Mouse (Mus musculus): ENCODE data around the gene Dad1. TPM values are rescaled to one million over a fixed set of nuclear protein-coding genes. Genes with fewer than 3 reads are reported as not detected.

Dad1 gene
- total RNA-seq, 2 experiments from 2014 or later, result 65.7 to 66.8 TPM

DNA sequence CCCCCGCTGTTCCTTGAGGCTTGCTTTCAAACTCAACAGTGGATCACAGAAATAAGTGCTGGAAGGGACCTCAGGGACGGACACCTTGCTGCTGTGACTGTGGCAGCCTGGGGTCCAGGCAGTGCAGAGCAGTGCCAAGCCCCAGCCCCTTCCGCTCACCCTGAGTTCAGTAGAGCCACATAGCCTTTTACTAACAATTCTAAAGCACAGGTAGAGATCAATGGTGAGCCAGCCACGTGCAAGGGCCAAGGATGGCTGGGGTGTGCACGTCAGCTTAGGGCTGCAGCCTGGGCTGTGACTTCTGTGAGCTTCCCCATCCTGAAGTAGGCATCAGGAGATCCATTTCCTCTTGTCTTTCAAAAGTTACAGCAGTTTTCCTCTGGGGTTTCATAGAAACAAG lies 42.1 kb downstream of the Dad1 start:
- intact Hi-C loops (cut with DNase I), result no loop called here
- no peak for DNase-seq

DNA sequence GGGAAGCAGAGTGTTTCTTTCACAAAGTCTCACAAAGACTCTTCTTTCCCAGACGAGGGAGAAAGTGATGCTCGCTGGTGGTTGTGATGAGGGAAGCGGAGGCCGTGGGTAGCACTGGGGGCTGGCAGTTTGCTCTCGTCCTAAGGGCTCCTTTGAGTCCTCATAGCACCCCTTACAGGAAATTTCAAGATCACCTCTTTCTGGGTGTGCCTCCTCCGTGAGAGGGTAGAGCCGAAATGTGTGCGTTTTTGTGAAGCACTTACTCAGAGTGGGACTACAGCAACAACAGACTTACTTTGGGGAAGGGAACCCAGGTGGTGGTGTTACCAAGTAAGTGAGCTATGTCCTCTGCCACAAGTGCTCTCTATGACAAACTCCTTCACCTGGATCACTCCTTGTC lies 42.7 kb downstream of the Dad1 start:
- no peak for DNase-seq
- intact Hi-C loops (cut with DNase I), result no loop called here

DNA sequence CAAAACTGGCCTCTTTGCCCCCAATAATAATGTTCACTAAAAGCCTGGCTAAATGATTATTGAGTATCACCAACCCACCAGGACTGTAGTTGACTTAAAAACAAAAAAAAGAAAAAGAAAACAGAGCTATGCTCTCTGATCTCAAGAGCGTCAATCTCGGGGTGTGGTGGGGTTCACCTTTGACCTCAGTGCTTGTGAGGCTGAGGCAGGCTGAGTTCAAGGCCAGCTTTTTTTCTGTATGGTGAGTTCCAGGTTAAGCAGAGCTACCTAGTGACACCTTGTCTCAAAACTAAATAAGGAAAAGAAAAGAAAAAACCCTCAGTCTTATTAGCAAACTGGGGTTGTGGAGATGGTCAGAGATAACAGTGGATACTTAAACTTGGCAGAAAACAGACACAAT lies 43.5 kb downstream of the Dad1 start:
- no peak for DNase-seq
- intact Hi-C loops (cut with DNase I), result no loop called here

DNA sequence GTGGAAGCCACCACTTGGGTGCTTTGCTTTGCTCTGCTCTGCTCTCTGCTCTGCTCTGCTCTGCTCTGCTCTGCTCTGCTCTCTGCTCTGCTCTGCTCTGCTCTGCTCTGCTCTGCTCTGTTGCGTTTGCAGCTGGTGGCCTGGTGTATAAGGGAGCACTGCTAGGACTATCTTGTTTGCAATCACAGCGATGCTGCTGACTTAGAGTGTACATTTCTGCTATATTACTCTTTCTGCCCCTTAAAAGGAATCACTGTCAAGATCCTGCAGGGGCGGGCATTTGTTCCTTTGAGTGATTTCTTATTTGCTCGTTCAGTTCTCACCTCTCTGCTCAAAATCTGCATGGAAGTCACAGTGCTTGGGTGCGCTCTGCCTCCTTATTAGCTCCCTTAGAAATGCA lies 44.0 kb downstream of the Dad1 start:
- no peak for DNase-seq
- intact Hi-C loops (cut with DNase I), result no loop called here

DNA sequence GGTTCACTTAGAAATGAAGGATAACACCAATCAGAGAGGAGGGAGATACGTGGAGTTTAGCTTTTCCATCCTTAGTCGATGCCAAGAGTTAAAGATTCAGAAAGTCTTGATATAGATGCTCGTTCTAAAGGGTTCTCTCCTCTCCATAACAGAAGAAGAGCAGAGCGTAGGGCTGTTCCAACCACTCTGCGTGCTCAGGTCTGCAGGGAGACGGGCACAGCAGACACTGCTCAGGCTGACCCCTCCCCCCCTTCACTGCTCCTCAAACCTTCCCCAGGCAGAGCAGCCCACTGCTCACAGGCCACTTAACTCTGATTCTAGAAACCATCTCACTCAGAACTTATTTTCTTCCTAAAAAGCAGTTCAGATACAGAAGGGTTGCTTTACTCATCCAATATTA lies 45.2 kb downstream of the Dad1 start:
- intact Hi-C loops (cut with DNase I), result no loop called here
- DNase-seq, result no peak

DNA sequence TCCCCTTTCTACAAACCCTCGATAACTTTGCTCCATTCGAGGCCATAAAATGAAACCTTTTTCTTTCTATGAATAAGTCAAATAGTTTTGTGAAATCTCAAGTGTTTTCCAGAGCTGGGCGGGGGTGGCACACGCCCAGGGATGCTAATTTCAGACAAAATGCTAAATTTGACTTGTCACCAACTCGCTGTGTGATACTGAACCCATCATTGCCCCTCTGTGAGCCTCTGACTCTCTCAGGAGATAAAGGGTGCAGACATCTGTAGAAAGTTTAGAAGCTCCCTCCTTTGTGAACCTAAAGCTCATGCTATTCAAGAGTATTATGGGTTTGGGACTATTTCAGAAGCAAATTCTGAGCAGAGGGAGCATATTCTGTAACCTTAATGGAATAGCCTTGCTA lies 46.0 kb downstream of the Dad1 start:
- DNase-seq, result no peak
- intact Hi-C loops (cut with DNase I), result no loop called here

DNA sequence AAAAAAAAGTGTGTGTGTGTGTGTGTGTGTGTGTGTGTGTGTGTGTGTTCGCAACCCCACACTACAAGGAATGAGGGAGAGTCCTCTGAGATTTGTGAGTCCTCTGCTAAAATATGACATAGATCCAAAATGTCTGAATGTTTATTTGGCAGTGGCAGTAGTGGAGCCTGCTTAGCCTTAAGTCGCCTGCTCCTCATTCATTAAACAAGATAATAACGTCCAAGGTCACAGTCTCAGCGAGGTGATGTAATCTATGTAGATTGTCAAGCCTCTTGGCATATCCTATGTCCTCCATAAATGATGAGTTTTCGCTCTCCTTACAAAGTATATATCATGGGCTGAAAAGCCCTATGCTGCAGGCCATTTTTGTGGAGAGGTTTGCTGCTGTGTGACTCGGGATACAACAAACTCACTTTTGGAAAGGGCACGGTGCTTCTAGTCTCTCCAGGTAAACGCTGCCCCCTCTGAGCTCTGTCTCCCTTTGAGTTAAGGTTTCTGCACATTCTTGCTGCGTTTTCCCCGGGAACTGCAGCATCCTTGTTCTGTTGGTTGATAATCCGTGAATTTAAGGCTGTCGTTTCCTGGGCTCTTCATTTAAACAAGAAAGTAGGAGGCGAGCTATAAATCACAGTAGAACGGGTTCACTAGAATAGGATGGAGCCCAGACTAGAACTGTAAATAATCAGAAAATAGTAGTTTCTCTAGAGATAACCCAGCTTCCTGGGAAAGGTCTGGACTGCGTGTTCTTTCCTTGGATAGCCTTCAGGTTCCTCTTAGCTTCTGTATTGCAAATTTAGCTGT lies 47.0 kb downstream of the Dad1 start:
- intact Hi-C loops (cut with DNase I), result no loop called here
- DNase-seq, result no peak

DNA sequence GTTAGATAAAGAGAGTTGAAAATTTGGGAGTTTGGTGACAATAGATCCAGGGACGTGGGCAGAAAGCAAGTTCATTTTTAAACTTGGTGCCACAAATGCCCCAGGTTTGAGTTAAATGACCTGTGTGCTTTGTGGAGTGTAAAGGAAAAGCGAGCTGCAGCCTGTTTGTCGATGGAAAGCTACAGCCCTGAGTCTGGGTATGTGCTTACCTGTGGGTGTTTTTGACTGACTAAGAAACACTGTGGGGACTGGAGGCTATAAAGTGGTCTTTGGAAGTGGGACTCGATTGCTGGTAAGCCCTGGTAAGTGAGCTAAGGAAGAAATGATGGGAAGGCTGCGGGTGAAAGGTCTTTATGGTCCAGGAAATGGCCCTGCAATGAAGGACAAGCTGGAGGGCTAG lies 47.6 kb downstream of the Dad1 start:
- DNase-seq, result no peak
- intact Hi-C loops (cut with DNase I), result no loop called here

DNA sequence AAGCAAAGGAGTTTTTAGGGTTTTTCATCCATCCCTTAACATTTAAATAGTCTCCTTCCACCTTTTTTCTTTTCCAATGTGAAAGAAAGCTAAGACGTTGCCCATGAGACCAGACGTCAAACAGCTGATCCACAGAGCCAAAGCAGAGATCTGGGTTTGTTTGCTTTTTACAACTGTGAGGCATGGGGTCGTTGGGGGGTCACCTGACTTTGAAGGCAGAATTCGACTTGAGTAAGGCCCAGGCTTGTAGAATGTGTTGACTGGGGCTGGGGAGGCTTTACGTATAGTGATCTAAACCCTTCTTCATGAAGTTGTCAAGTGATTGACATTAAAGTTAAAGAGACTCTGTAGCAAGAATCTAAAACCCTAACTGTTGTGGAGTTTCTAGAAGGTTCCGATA lies 48.0 kb downstream of the Dad1 start:
- DNase-seq, result no peak

DNA sequence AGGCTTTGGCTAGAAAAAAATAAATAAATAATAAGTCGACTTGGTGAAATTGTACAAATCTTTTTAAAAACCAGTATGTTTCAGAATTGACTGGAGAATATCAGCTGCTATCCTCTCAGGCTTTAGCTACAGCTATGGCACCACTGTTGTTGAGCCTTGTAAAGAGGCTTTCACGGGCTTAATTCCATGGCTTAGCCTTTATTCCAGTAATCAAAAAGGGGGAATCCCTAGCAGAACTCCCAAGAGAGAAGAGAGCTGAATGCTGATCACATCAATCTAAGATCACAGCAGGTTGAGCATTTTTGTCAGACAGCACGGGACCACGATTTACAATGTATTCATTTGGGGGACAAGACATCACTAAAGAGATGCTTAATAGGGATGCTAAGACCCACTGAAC lies 49.1 kb downstream of the Dad1 start:
- intact Hi-C loops (cut with DNase I), result no loop called here
- no peak for DNase-seq

More for the DNA sequence above, 48.0 kb downstream of the Dad1 start:
- intact Hi-C loops (cut with DNase I), result no loop called here

DNA sequence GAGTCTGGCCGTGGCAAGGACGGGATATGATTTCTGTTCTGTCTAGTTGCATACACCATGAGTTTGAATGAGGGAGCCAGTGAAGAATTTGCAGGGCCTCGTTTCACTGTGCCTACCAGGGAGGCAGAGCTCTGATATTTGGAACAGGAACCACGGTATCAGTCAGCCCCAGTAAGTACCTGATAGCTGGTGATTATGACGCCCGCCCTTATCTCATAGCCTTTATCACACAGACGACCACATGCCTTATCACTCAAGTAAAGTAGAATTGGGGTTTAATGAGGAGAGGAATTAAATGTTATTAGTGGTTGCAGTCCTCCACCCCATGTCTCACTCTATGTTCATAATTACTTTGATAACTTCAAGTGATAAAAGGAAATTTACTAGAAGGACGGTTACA lies 49.6 kb downstream of the Dad1 start:
- intact Hi-C loops (cut with DNase I), result no loop called here

DNA sequence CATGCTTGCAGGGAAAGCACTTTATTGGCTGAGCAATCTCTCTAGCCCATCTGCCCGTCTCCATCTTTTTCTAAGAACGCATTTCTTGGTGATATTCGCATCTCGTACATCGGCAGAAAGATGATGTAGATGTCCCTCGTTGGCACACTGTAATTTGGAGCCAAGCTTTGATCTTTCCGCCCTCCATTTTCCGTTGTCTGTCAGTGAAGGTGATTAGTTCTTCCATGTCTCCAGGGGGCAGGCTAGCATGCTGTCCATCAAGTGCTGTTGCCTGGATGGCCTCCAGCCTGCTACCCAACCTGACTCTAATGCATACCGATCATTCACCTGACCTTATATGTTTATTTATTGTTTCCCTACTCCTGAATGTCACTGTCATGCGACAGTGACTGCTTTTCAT lies 50.1 kb downstream of the Dad1 start:
- no peak for DNase-seq

More for the DNA sequence above, 49.6 kb downstream of the Dad1 start:
- DNase-seq, result no peak

DNA sequence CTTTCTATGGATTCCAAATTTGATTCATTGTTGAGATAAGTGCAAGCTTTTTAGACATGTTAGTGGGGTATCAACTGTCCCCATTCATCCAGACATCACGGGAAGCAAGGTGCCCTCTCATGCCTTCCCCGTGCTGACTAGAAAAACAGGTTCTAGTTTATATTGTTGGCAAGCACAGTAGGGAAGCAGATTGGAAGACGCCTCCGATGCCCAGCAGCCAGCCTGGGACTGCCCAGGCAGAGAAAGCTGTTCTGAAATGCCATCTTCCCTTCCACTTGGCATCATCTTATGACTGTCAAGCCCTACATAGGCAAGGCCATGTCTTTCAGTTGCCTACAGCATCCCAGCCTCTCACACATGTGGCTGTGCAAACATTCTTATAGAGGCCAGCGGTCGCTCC lies 50.7 kb downstream of the Dad1 start:
- no peak for DNase-seq
- intact Hi-C loops (cut with DNase I), result no loop called here

More for the DNA sequence above, 50.1 kb downstream of the Dad1 start:
- intact Hi-C loops (cut with DNase I), result no loop called here

DNA sequence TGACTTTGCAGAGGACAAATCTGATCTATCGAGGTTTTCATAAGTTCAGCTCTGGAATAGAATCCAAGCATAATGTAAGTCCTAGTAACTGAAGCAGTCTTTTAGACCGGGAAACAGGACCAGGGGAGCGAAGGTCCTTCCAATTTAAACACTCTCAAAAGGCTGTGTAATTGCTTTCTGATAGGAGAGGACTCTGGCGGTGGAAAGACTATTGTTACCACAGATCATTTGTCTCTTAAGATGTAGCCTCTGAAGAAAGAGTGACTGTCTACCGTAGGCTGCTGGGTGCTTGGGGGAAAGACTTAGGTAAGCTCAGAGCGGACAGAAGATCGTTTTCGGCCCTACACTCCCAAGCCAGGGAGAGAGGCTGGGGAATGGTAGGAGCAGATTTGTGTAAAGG lies 53.5 kb downstream of the Dad1 start:
- intact Hi-C loops (cut with DNase I), result no loop called here

DNA sequence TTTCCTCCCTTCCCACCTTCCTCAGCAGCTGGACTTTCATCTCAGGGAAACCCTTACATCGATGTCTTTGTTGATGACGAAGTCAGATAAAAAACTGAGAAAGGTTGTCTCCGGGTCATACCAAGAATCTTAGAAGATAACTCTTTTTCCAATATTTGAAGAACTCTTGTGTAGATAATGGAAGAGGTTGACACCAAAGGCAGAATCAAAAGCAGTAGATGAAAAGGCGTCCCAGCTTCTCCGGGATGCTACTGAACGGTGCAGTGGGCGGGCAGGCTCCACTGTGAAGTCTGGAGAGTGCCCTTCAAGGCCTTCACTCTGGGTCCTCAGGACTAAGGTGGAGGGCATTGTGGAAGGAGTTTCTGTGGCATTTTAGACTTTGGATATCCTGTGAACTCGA lies 54.2 kb downstream of the Dad1 start:
- no peak for DNase-seq
- intact Hi-C loops (cut with DNase I), result no loop called here

More for the DNA sequence above, 53.5 kb downstream of the Dad1 start:
- DNase-seq, result no peak

DNA sequence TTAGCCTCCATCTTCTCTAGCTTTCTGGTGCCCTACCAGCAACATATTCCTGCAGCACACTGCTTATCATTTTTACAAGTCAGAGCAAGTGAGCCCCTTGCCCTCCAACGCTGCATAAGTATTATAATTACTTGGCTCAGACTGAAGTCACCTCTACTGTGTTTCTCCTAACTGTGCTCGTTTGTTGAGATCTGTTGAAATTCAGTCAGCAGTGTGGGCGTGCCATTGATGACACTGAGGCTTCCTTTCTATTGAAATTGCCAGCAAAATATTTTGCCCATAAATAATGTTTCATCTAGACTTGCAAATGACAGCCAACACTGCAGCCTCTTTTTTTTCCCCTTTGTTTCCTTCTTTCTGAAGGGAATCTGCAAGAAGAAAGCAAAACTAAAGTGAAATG lies 56.2 kb downstream of the Dad1 start:
- intact Hi-C loops (cut with DNase I), result no loop called here
- DNase-seq, result no peak

DNA sequence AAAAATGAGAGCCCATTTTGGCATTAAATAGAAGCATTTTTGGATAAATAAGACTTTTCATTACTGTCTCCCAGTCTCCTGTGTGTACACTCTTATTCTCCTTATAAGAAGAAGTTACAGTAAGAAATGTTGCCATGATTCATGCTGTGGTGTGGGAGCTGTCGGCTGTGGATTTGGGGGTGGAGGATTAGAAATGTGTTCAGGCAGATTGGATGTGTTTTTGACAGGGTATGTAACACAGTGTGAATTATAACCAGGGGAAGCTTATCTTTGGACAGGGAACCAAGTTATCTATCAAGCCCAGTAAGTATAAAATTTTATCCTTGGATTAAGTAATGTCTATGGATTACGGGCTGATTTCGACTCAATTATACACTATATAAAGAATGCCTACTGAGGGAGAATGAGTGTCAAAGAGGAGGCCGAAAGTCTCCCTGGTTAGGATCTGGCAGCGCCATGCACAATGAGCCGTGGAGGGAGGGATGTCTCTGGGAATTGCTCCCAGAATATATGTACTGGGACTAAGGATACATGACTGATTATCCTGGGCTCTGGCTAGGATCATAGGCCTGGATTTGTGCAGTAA lies 58.0 kb downstream of the Dad1 start:
- intact Hi-C loops (cut with DNase I), result no loop called here
- no peak for DNase-seq

DNA sequence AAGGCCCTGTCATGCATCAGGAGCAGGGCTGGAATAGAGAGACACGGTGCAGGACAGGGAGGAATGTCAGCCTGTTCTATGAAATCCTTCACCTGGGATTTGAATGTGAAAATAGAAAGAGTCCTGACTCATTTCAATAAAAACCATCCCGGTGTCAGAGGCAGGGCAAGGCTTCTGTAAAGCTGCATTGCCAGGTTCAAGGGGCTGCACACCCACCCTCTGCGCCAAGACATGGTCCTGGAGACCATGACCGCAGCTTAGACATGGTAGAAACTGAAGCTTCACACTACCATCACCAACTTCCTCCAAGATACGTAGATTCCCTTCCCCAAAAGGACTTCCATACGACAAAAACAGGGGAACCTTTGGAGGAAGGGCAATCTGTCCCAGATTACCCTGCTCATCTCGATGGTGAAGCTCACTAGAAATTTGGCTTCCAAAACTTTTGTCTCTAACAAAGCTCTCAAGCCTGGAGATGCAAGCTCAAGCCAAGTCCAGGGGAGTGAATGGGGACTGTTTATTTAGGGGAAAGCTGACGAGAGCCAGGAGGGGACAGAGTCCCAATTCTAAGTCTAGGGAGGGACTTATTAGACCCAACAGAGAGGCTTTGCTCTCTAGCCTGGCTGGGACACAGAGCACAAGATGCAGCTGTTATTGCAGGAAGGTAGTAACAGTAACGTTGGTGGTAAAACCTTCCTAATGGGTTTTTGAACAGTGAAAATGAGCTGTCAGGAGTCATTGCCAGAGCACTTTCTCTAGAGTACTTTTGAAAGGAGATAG lies 60.4 kb downstream of the Dad1 start:
- intact Hi-C loops (cut with DNase I), result no loop called here
- DNase-seq, result no peak

DNA sequence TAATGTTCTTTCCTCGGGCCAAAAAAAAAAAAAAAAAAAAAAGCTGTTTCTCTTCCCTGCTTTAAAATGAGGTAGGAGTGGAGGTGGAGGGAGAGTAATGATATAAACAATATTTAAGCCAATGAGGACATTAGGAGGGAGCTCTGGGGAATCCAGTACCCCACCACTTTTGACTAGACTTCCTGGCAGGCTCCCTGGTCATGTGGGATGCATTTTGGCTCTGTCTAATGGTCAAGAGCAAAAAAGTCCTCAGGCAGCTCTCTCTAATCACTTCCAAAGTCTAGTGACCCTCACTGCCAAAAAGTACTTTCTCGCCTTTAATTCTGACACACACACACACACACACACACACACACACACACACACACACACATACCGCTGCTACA lies 61.4 kb downstream of the Dad1 start:
- DNase-seq, result no peak

DNA sequence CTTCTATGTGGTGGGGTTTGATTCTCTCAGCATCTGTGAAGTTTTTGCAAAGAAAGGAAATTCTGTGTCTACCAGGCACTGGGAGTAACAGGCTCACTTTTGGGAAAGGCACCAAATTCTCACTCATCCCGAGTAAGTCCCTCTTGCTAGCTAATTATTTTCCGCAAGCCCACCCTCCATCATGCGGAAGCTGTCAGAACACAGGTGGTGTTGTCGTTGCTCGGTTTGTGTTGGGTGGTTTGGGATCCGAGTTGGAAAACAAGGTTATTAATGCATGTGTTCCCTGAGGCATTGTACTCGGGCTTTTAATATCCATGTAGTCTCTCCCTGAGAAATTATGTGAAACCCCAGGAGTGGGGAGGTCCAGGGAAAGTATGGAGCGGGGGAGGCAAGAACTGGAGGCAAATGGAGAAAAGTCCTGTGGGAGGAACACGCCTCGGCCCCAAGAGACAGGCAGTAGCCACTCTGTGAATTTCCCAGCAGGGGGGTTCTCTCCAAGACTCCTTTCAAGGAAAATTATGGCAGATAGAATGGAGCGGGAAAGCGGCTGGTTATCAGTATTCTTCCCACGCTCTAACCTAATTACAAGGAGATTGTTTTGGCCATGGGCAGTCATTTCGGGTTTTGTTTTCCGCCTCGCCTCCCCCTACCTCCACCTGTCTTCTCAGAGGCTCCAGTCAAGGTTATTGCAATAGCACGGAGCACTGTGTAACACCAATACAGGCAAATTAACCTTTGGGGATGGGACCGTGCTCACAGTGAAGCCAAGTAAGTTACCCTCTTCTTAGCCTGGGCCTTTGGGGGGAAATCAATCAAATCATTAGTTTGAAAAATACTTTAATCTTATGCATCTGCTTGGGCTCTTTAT lies 62.1 kb downstream of the Dad1 start:
- intact Hi-C loops (cut with DNase I), result no loop called here
- no peak for DNase-seq

More for the DNA sequence above, 61.4 kb downstream of the Dad1 start:
- intact Hi-C loops (cut with DNase I), result no loop called here

DNA sequence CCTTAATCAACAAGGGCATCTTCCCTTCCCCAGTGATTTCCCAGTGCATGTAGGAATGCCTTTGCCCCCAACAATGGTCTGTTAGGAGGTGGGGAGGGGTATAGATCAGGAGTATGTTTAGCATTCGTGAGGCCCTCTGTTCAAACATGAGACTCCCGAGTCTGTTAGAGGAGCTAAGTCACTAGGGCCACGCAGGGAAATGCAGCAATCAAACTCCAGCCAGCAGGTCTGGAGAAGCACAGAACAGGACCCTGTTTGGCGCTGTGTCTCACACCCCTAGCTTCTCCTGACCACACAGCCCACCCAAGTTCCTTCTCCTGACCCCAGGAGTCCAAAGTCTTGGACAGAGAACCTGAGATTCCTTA lies 62.9 kb downstream of the Dad1 start:
- intact Hi-C loops (cut with DNase I), result no loop called here
- no peak for DNase-seq

All from gastrocnemius, postnatal 36 days (tissue).